Mouse (Mus musculus): ENCODE data around the gene Polr2j.

GRCm38 (mm10) chr5:136086290-136086689 lies 30.1 kb upstream of the Polr2j start:
- TF ChIP-seq CTCF (IDR thresholded peaks at IDR 0.05; ENCODE audit: low read depth) (no peak), EP300 (IDR thresholded peaks at IDR 0.05; ENCODE audit: low read depth) (no peak)

Data from liver, embryonic 14.5 days (tissue).